Mouse (Mus musculus): ENCODE data around the gene Rpl18.

Rpl18 gene

GRCm38 (mm10) chr7:45700301-45701015 is 14.8 kb upstream of the Rpl18 start:
- peak; percentile 57 for DNase-seq (ENCODE audit: low read depth, low spot score)

- no peak for DNase-seq (ENCODE audit: low read depth, low spot score)
These were observed 14.2 kb upstream of the Rpl18 start for GRCm38 (mm10) chr7:45701072-45701471.

GRCm38 (mm10) chr7:45701607-45702006 is 13.7 kb upstream of the Rpl18 start:
- DNase-seq (ENCODE audit: low read depth, low spot score), result no peak

GRCm38 (mm10) chr7:45702316-45702715 is 12.9 kb upstream of the Rpl18 start:
- no peak for DNase-seq (ENCODE audit: low read depth, low spot score)

GRCm38 (mm10) chr7:45702809-45703520 is 12.3 kb upstream of the Rpl18 start:
- DNase-seq (ENCODE audit: low read depth, low spot score), result no peak

- DNase-seq (ENCODE audit: low read depth, low spot score), result no peak
These were observed 11.7 kb upstream of the Rpl18 start for GRCm38 (mm10) chr7:45703521-45704033.

- peak; percentile 86 for DNase-seq (ENCODE audit: low read depth, low spot score)
These were observed 11.2 kb upstream of the Rpl18 start for GRCm38 (mm10) chr7:45704046-45704559.

- DNase-seq (ENCODE audit: low read depth, low spot score), result peak; percentile 96
These were observed 10.4 kb upstream of the Rpl18 start, which contains the start of gene Dbp for GRCm38 (mm10) chr7:45704730-45705442. Dbp (plus strand) TSS chr7:45705088.

GRCm38 (mm10) chr7:45705443-45705864 is 9.8 kb upstream of the Rpl18 start:
- no peak for DNase-seq (ENCODE audit: low read depth, low spot score)

GRCm38 (mm10) chr7:45705873-45706281 is 9.4 kb upstream of the Rpl18 start:
- no peak for DNase-seq (ENCODE audit: low read depth, low spot score)

- DNase-seq (ENCODE audit: low read depth, low spot score), result peak; percentile 75
These were observed 8.5 kb upstream of the Rpl18 start for GRCm38 (mm10) chr7:45706721-45707241.

- peak; percentile 92 for DNase-seq (ENCODE audit: low read depth, low spot score)
These were observed 7.8 kb upstream of the Rpl18 start for GRCm38 (mm10) chr7:45707375-45707967.

GRCm38 (mm10) chr7:45708221-45708761 is 7.0 kb upstream of the Rpl18 start:
- DNase-seq (ENCODE audit: low read depth, low spot score), result no peak

GRCm38 (mm10) chr7:45709036-45709435 is 6.2 kb upstream of the Rpl18 start:
- DNase-seq (ENCODE audit: low read depth, low spot score), result no peak

- no peak for DNase-seq (ENCODE audit: low read depth, low spot score)
These were observed 5.4 kb upstream of the Rpl18 start for GRCm38 (mm10) chr7:45709677-45710355.

GRCm38 (mm10) chr7:45710477-45711191 is 4.6 kb upstream of the Rpl18 start:
- no peak for DNase-seq (ENCODE audit: low read depth, low spot score)

- no peak for DNase-seq (ENCODE audit: low read depth, low spot score)
These were observed 3.8 kb upstream of the Rpl18 start for GRCm38 (mm10) chr7:45711316-45712021.

GRCm38 (mm10) chr7:45712022-45712757 is 3.1 kb upstream of the Rpl18 start:
- no peak for DNase-seq (ENCODE audit: low read depth, low spot score)

Data from retina, postnatal 7 days (tissue).